Mouse (Mus musculus): ENCODE measurements around the gene Gulp1. TPM values are rescaled to one million over a fixed set of nuclear protein-coding genes. Genes with fewer than 3 reads are reported as not detected.

The Gulp1 gene
- 0.44 and 1.0 TPM in 2 replicates for polyA plus RNA-seq (2012; rRNA removed; ENCODE audit: low replicate concordance)

GRCm38 (mm10) chr1:44551461-44552370 is at the start of gene Gulp1:
Gene Gulp1 (plus strand): TSS chr1:44551511.

Measured in duodenum, adult 2 months (tissue).